Mouse (Mus musculus) CD4-positive, CD25-positive, alpha-beta regulatory T cell, adult 4 months (primary cell): ENCODE data around the gene Ccl7. TPM values are rescaled to one million over a fixed set of nuclear protein-coding genes. Genes with fewer than 3 reads are reported as not detected.

Source experiments
- ATAC-seq: one replicate; pipeline ENCODE4 v1.8.0; 2017
- polyA plus RNA-seq, 2 experiments: library from polyadenylated mRNA; unstranded; fragments of 100-300 nt; shearing (Covaris generic); gene quantifications; one replicate each; pipeline ENCODE4 v1.2.1; 2017

Gene Ccl7
- not detected for polyA plus RNA-seq

GRCm38 (mm10) chr11:82045471-82045870 is at the start of gene Ccl7:
Gene Ccl7 (plus strand): TSS chr11:82045712.
- no peak for ATAC-seq

- ATAC-seq = no peak
Measured at GRCm38 (mm10) chr11:81996172-81996841, 49.2 kb upstream of the Ccl7 start.

GRCm38 (mm10) chr11:81997085-81997484 is 48.4 kb upstream of the Ccl7 start:
- no peak for ATAC-seq

- ATAC-seq = no peak
Measured at GRCm38 (mm10) chr11:81998646-81999045, 46.9 kb upstream of the Ccl7 start.

- no peak for ATAC-seq
Measured at GRCm38 (mm10) chr11:81999469-81999868, 46.0 kb upstream of the Ccl7 start.

- no peak for ATAC-seq
Measured at GRCm38 (mm10) chr11:82000581-82000980, 44.9 kb upstream of the Ccl7 start.

GRCm38 (mm10) chr11:82004810-82005209 is 40.7 kb upstream of the Ccl7 start:
- no peak for ATAC-seq

GRCm38 (mm10) chr11:82006796-82007423 is 38.6 kb upstream of the Ccl7 start:
- ATAC-seq = no peak

GRCm38 (mm10) chr11:82010115-82010514 is 35.4 kb upstream of the Ccl7 start:
- ATAC-seq = no peak

GRCm38 (mm10) chr11:82011411-82012193 is 33.9 kb upstream of the Ccl7 start:
- no peak for ATAC-seq

- no peak for ATAC-seq
Measured at GRCm38 (mm10) chr11:82013756-82014155, 31.8 kb upstream of the Ccl7 start.

GRCm38 (mm10) chr11:82015066-82015465 is 30.4 kb upstream of the Ccl7 start:
- no peak for ATAC-seq

- ATAC-seq = no peak
Measured at GRCm38 (mm10) chr11:82016181-82016780, 29.2 kb upstream of the Ccl7 start.

- no peak for ATAC-seq
Measured at GRCm38 (mm10) chr11:82019389-82019788, 26.1 kb upstream of the Ccl7 start.

GRCm38 (mm10) chr11:82019793-82020192 is 25.7 kb upstream of the Ccl7 start:
- ATAC-seq = no peak

GRCm38 (mm10) chr11:82021406-82021805 is 24.1 kb upstream of the Ccl7 start:
- ATAC-seq = no peak

GRCm38 (mm10) chr11:82022504-82023056 is 22.9 kb upstream of the Ccl7 start:
- ATAC-seq = no peak

- ATAC-seq = no peak
Measured at GRCm38 (mm10) chr11:82023769-82024168, 21.7 kb upstream of the Ccl7 start.

GRCm38 (mm10) chr11:82030171-82030570 is 15.3 kb upstream of the Ccl7 start:
- no peak for ATAC-seq

GRCm38 (mm10) chr11:82032136-82032535 is 13.4 kb upstream of the Ccl7 start:
- no peak for ATAC-seq

- no peak for ATAC-seq
Measured at GRCm38 (mm10) chr11:82032678-82033344, 12.7 kb upstream of the Ccl7 start.

- ATAC-seq = no peak
Measured at GRCm38 (mm10) chr11:82034446-82034845, 11.1 kb upstream of the Ccl7 start.
